8 mouse cellular contexts compared by ENCODE assay signal in the genomic region with DNA sequence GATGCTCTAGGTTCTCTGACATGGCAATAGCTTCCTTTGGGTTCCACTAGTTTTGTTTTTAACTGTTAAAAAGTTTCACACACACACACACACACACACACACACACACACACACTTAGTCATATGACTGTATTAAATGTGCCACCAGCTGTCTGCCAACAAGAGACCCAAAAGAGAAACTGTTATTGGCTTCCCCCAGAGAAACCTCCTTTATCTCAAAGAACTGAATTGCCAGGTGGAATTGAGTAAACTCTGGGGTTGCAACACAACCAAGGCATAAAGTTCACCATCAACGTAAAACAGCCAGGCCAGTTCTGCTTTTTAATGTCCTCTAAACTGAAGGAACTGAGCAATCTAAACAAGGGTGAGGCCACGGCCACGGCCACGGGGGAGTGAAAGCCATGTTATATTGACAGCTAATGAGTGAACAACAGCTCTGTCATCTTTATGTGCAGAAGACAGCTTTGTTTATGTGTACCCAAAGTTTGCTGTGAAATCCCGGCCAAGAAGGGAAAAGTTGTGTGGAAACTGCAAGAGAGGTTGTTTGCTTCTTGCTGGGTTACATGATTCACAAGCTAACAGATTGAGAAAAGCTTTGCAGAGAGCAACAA.
DNase-seq lines count a peak whose midpoint lies in the region; ATAC-seq and TF ChIP-seq lines count a peak whose summit lies in the region.
"Had no signal": no experiment of that assay in that cellular context is flagged by ENCODE, and none has a peak within 500 bp of the region (broad histone marks: within the 10 kb centered on the region; RNA-seq: fewer than 3 reads in every experiment).

No protein-coding gene starts in this region.

- peak; percentile 65 for ATAC-seq in intestine, postnatal 0 days
- peak; percentile 42 for ATAC-seq in lung, embryonic 14.5 days (ENCODE audit: insufficient read depth)
- no peak for ATAC-seq in midbrain, postnatal 0 days (ENCODE audit: low FRiP score)

- H3K9ac ChIP-seq in intestine, postnatal 0 days (ENCODE audit: low read depth, low read length) = no peak overlapping the region
- H3K9ac ChIP-seq in lung, embryonic 14.5 days = no peak overlapping the region
- no peak overlapping the region for H3K9ac ChIP-seq in midbrain, postnatal 0 days (replicated peaks; ENCODE audit: low read length, poor library complexity, severe bottlenecking)
- H3K9ac ChIP-seq: neural tube, embryonic 12.5 days had no signal

- peak overlapping the region; percentile 28; the same call in 1 of the 2 replicates for H3K4me2 ChIP-seq in intestine, postnatal 0 days (replicated peaks; ENCODE audit: low read depth)
- H3K4me2 ChIP-seq in lung, embryonic 14.5 days = peak overlapping the region; percentile 26; the same call in 1 of the 2 replicates
- no peak overlapping the region for H3K4me2 ChIP-seq in midbrain, postnatal 0 days (ENCODE audit: low read depth, low read length, poor library complexity, severe bottlenecking)
- H3K4me2 ChIP-seq: neural tube, embryonic 12.5 days had no signal

- DNase-seq in 3T3-L1 (ENCODE audit: low read depth, low spot score) (peak; percentile 26), 416B (ENCODE audit: low read depth) (peak; percentile 85)
- DNase-seq in lung, embryonic 14.5 days = peak; percentile 82
- DNase-seq in cerebellum, postnatal 25 days = no peak
- no peak for DNase-seq in midbrain, postnatal 0 days (ENCODE audit: low spot score)
- DNase-seq in natural killer cell, adult 2 months (ENCODE audit: low spot score in 2 of 2) = no peak

- H3K27ac ChIP-seq in intestine, postnatal 0 days (ENCODE audit: low read depth, low read length) = peak overlapping the region; percentile 54; the same call in 1 of the 2 replicates
- peak overlapping the region; percentile 75 for H3K27ac ChIP-seq in lung, embryonic 14.5 days (ENCODE audit: low read depth)
- H3K27ac ChIP-seq in midbrain, postnatal 0 days (ENCODE audit: low read depth, low read length) = no peak overlapping the region
- H3K27ac ChIP-seq: neural tube, embryonic 12.5 days had no signal

- TF ChIP-seq CTCF in intestine, postnatal 0 days (IDR thresholded peaks at IDR 0.05; ENCODE audit: low read depth) = no peak
- TF ChIP-seq CTCF in lung, embryonic 14.5 days (IDR thresholded peaks at IDR 0.05; ENCODE audit: low read depth) = no peak
- TF ChIP-seq CTCF in midbrain, postnatal 0 days (IDR thresholded peaks at IDR 0.05) = no peak

- H3K36me3 ChIP-seq in intestine, postnatal 0 days (ENCODE audit: control insufficient read depth, insufficient read depth) = no peaks in the 10 kb centered on the region
- H3K36me3 ChIP-seq in lung, embryonic 14.5 days (ENCODE audit: insufficient read depth) = no peaks in the 10 kb centered on the region
- H3K36me3 ChIP-seq in midbrain, postnatal 0 days (ENCODE audit: insufficient read depth, low read length) = no peaks in the 10 kb centered on the region
- H3K36me3 ChIP-seq: neural tube, embryonic 12.5 days had no signal

- H3K4me1 ChIP-seq in intestine, postnatal 0 days (replicated peaks; ENCODE audit: control insufficient read depth, insufficient read depth, low read length) = peaks cover 23% of the 10 kb centered on the region
- peaks cover 29% of the 10 kb centered on the region for H3K4me1 ChIP-seq in lung, embryonic 14.5 days (ENCODE audit: insufficient read depth)
- no peaks in the 10 kb centered on the region for H3K4me1 ChIP-seq in midbrain, postnatal 0 days (ENCODE audit: insufficient read depth, low read length)

- H3K9me3 ChIP-seq in intestine, postnatal 0 days (ENCODE audit: control insufficient read depth) = no peaks in the 10 kb centered on the region
- H3K9me3 ChIP-seq in lung, embryonic 14.5 days (ENCODE audit: low read depth, low read length) = no peaks in the 10 kb centered on the region
- no peaks in the 10 kb centered on the region for H3K9me3 ChIP-seq in midbrain, postnatal 0 days (ENCODE audit: low read length)
- H3K9me3 ChIP-seq: neural tube, embryonic 12.5 days had no signal

- H3K4me3 ChIP-seq in intestine, postnatal 0 days (ENCODE audit: low read depth, low read length) = no peak overlapping the region
- H3K4me3 ChIP-seq in lung, embryonic 14.5 days (ENCODE audit: low read depth, low read length) = no peak overlapping the region
- H3K4me3 ChIP-seq in midbrain, postnatal 0 days (ENCODE audit: low read depth, low read length) = no peak overlapping the region
- H3K4me3 ChIP-seq: neural tube, embryonic 12.5 days had no signal

- 7% methylated on average over 5 of the region's 5 CpGs for WGBS in intestine, postnatal 0 days
- WGBS in lung, embryonic 14.5 days = 14% methylated on average over 5 of the region's 5 CpGs
- WGBS in midbrain, postnatal 0 days = 82% methylated on average over 5 of the region's 5 CpGs

- H3K27me3 ChIP-seq in intestine, postnatal 0 days (replicated peaks; ENCODE audit: control insufficient read depth, insufficient read depth, low read length) = no peaks in the 10 kb centered on the region
- H3K27me3 ChIP-seq in lung, embryonic 14.5 days (ENCODE audit: insufficient read depth, low read length) = no peaks in the 10 kb centered on the region
- no peaks in the 10 kb centered on the region for H3K27me3 ChIP-seq in midbrain, postnatal 0 days (ENCODE audit: insufficient read depth, low read length)
- H3K27me3 ChIP-seq: neural tube, embryonic 12.5 days had no signal

Comparison
In these comparisons a context has a peak if more than half of its experiments do, and no peak if none do; other contexts are left out.
1. DNase-seq: peak in 3T3-L1 (single experiment), 416B (single experiment) and lung, embryonic 14.5 days (single experiment); none in cerebellum, postnatal 25 days (0 of 2), midbrain, postnatal 0 days (single experiment) and natural killer cell, adult 2 months (0 of 2).